Mouse (Mus musculus) layer of hippocampus, adult 2 months (tissue): ENCODE data around the gene Opa3. TPM values are rescaled to one million over a fixed set of nuclear protein-coding genes. Genes with fewer than 3 reads are reported as not detected.

Experiments used
- DNase-seq, 2 experiments: peaks; one replicate each; pipeline ENCODE4 v3.0.0; 2022; ENCODE audit warnings: low spot score in 2 of 2
- H3K27ac ChIP-seq: fragments of 200-600 bp; 2 replicates; pipeline ENCODE4 v1.8.1; 2022
- H3K4me3 ChIP-seq: fragments of 200-600 bp; 2 replicates; pipeline ENCODE4 v1.8.1; 2022; ENCODE audit warnings: mild to moderate bottlenecking
- CTCF ChIP-seq: fragments of 200-600 bp; conservative IDR thresholded peaks from 2 replicates; pipeline ENCODE4 v1.8.1; 2022; ENCODE audit warnings: antibody characterized with exemption, mild to moderate bottlenecking, moderate library complexity
- total RNA-seq, 2 experiments: library from RNA; stranded (reverse); gene quantifications; 2 replicates each; pipeline ENCODE4 v1.2.3; 2021

The Opa3 gene
- total RNA-seq, 2 experiments from 2014 or later, result 37.4 to 38.7 TPM

DNA sequence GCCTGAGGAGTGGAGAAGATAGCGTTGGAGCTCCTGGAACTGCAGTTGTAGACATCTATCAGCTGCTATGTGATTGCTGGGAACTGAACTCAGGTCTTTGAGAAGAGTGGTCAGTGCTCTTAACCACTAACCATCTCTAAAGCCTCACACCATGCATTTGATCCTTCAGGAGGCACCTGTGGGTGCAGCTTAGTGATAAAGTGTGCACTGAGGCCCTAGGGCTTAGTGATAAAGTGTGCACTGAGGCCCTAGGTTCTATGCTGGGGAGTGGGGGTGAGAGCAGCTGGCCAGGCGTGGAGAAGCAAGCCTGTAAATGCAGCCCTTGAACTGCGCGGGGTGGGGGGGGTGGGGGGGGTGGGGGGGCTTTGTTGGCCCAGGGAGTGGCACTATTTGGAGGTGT lies 11.9 kb downstream of the Opa3 start:
- Histone ChIP-seq H3K27ac (peak overlapping the region; percentile 46; the same call in 1 of the 2 replicates), H3K4me3 (no peak overlapping the region)
- no peak for DNase-seq
- TF ChIP-seq CTCF, result no peak

DNA sequence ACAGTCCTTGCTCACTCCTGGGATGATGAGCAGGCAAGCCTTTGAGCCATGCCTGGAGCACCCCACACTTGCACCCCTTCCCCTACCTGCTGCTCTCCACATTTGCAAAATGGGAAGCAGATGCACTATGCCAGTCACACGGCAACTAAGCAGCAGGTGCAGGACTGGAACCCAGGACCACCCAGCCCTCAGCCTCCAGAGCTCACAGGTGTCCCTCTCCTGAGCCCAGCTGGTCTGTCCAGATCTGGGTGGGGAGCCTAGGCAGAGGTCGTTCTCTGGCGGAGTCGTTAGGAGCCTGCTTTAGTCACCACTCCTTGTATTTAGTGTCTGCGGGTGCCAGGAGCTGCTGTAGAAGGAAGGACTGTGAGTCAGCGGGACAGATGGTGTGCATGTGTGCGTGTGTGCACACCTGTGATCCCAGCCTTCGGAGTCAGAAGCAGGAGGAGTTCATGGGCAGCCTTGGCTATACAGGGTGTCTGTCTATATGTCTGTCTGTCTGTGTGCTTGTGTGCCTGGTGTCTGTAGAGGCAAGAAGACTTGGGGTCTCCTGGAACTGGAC lies 12.8 kb downstream of the Opa3 start:
- H3K27ac ChIP-seq, result peak overlapping the region; percentile 48; the same call in 1 of the 2 replicates
- peak in 1 of 2 experiments; percentile 33 for DNase-seq

DNA sequence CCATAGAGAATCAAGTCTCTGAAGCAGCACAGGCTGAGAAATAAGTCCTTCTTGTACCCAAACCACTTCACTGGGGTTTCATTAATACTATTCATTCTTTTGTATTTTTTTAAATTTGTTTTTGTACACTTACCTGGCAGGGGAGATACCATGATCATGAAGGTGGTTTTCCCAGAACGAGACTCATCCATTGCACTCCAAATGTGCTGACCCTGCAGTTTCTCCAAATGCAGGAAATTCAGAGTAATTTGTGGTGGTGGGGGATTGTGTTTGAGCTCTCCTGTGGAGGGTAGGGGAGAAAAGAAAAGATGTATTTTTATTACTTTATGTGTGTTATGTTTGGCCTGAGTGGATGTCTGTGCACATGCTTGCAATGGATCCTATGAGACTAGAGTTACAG lies 13.9 kb downstream of the Opa3 start:
- no peak for TF ChIP-seq CTCF
- Histone ChIP-seq H3K4me3 (no peak overlapping the region), H3K27ac (no peak overlapping the region)
- no peak for DNase-seq

More for the DNA sequence above, 12.8 kb downstream of the Opa3 start:
- TF ChIP-seq CTCF, result no peak
- no peak overlapping the region for H3K4me3 ChIP-seq

DNA sequence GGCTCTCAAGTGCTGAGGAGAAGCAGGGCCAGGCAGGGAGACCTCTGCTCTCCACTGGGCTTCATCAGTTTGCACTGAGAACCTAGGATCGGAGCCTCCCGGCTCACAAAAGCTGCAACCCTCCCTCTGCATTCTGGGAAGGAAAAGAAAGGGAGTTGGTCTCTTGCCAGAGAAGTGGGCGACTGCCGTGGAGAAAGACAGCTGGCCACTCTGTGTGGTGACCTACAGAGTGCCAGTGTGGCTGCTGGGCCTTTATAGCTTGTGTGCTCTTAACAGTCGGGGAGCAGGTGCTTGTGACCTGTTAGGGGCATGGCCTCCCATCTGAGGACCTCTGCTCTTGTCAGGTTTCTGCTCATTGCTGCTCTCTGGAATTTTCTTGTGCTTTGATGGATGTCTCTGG lies 15.7 kb downstream of the Opa3 start:
- TF ChIP-seq CTCF, result no peak
- peak overlapping the region; percentile 43; the same call in 1 of the 2 replicates for H3K27ac ChIP-seq
- no peak overlapping the region for H3K4me3 ChIP-seq
- no peak for DNase-seq

DNA sequence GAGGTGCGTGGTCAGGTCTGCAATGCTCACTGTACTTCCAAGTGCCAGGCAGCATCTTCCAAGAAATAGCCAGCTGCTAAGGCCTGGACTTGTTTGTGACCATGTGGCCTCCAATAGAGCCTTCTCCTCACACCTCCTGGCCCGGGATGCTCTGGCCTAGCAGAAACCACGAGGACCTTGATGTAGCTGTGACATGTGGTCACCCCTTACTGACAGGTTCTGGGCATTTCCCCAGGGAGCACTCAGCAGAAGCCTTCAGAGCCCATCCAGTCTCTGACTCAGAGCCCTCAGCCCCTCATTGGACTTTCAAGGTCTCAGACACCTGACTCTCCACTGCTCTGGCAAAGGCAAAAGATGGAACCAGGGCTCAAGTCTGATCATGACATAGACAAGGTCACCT lies 16.9 kb downstream of the Opa3 start:
- 0 out of 2 replicates have a peak overlapping the region, but pooled peaks have one; percentile 43 for H3K27ac ChIP-seq
- no peak overlapping the region for H3K4me3 ChIP-seq
- TF ChIP-seq CTCF, result no peak
- no peak for DNase-seq

DNA sequence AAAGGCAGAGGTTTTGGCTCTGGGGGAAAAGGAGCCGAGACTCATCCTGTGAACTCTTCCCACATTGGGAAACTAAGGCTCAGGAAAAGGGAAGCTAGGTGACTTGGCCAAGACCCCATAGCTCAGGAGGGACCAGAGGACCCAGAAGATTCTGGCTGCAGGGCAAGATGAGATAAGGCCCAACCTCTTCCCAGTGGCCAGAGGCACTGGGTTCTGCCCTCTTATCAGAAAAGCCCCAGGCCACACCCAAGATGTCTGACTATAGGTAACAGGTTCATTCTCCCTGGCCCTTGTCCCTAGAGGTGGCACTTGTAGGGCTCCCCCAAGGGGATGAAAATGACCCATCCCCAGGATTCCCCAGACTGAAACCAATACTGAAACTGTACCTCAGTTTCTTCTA lies 18.7 kb downstream of the Opa3 start:
- no peak overlapping the region for H3K4me3 ChIP-seq
- no peak overlapping the region for H3K27ac ChIP-seq
- no peak for TF ChIP-seq CTCF
- DNase-seq, result no peak

DNA sequence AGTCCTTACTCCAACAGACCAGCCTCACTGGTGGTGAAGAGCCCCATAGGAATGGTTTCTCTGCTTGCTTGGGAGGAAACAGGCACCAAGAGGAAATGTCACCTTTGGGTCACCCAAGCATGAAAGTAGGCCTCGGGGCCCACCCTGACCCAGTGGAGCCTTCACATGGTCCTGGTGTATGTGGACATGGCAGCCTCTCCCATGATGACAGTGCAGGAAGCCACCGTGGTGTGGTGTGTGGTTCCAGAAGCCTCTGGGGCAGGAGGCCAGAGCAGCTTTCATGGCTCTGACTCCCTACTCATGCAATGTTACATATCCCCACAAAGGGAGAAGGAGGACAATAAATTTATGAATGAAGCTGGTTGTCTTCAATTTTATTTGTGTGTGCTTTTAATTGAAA lies 19.4 kb downstream of the Opa3 start:
- H3K27ac ChIP-seq, result no peak overlapping the region
- DNase-seq, result no peak
- TF ChIP-seq CTCF, result no peak
- no peak overlapping the region for H3K4me3 ChIP-seq

DNA sequence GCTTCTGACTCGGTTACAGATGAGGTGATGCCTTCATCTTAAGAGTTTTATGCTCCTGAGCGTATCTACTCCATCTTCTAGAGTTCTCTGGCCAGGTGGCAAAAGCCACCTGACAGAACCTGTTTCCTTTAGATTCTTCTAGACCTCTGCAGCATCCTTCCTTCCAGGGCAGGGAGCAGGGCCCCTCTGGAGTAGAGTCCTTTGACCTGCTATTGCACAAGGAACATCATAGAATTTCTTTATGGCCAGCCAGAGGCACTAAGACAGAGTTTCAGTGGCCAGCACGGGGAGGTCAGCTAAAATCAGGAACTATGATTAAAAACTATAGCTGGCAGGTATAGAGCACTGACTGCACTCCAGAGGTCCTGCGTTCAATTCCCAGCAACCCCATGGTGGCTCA lies 23.9 kb downstream of the Opa3 start:
- Histone ChIP-seq H3K4me3 (no peak overlapping the region), H3K27ac (no peak overlapping the region)
- DNase-seq, result no peak
- TF ChIP-seq CTCF, result no peak

DNA sequence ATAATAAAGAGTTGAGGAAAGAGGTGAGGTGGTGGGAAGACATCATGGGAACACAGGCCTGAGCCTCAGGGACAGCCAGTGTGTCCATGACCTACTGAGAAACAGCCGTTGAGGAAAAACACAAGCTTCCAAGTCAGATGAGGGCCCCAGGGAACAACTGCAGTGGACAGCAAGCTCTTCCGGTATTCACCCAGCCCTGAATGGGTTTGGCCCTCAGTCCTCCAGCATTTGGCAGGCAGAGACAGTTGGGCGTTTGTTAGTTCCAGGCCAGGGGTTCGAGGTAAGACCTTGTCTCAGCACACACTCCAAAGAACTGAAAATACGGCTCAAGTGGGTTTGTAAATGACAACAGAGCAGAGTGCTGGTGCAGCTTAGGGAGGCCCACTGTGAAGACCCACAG lies 25.3 kb downstream of the Opa3 start:
- Histone ChIP-seq H3K27ac (no peak overlapping the region), H3K4me3 (no peak overlapping the region)
- DNase-seq, result no peak
- no peak for TF ChIP-seq CTCF

DNA sequence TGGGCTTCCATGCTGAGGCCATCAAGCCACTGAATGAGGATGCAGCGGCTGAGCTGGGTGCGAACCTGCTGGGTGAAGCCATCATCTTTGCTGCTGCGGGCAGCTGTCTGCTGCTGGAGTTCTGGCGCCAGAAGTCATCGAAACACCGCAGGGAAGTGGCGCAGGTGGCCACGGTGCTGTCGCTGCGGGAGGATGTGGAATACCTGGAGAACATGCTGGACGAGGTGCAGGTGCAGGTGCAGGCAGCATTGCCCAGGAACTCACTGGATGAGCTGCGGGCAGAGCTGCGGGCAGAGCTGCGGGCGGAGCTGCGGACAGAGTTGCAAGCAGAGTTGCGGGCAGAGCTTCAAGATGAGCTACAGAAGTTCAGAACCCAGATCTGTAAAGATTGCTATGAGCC lies 27.3 kb downstream of the Opa3 start:
- no peak for DNase-seq
- Histone ChIP-seq H3K4me3 (no peak overlapping the region), H3K27ac (no peak overlapping the region)
- no peak for TF ChIP-seq CTCF

DNA sequence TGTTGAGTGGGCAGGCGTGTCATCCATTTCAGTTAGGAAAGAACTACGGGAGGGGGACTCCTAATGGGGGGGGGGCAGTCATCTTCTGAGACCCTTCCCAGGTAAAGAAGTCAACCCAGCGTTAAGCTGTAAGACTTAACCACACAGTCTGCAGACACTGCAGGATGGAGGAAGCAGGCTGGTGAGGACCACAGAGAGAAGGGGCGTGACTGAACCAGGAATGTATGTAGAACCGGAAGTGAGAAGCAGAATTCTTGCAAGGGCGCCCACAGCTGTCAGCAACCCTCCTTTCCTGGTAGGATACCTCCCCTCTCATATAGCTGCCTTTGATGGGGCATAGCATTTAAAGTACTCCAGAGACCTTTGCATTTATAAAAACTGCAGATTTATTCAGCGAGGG lies 28.4 kb downstream of the Opa3 start:
- TF ChIP-seq CTCF, result no peak
- H3K27ac ChIP-seq, result no peak overlapping the region
- no peak for DNase-seq
- no peak overlapping the region for H3K4me3 ChIP-seq

DNA sequence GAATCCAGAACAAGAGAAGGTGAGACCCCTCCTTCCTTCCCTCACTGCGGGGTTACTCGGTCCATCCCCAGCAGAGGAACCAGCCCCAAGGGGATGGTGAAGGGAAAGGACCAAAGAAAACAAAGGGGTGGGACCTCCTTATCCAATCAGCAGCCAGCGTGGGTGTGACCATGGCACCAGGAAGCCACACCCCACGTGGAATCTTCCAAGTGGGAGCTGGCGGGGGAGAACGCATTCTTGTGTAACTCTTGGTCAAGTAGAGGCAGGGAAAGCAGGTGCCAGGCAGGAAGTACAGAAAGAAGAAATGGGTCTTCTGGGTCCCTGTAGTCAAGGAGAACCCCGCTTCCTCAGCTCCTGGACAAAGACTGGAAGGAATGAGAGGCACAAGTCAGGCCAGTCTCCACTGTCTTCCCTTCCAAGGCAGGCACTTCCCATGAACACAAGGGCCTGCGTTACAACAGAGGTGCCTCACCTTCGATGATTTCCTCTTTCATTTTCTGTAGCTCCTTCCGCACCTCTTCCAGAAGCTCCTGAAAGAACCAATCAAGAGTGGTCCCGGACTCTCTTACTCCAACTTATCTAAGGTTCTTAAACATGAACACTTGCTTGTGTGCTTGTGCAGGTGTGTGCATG lies 29.4 kb downstream of the Opa3 start:
- DNase-seq, result peak; percentile 54 to 58
- H3K4me3 ChIP-seq, result no peak overlapping the region
- TF ChIP-seq CTCF, result no peak
- H3K27ac ChIP-seq, result no peak overlapping the region

DNA sequence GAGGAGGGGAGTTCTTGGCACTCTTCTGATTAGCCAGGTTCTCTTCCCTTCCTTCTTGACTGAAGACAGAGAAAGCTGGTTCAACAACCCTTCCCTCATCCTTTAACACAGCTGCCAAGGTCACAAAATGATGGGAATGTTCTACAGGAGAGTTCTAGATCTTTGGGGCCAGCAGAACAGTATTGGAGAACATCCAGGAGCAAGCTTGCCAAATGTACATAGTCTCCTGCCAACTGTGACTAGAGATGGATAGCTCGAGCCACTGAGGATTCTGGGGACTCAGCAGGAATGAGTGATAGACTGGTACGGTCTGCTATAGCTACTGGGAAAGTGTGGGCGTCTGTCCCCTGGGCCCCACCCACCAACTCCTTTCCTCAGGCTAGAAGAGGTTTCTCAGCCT lies 30.2 kb downstream of the Opa3 start:
- no peak for DNase-seq
- no peak overlapping the region for H3K27ac ChIP-seq
- H3K4me3 ChIP-seq, result no peak overlapping the region
- TF ChIP-seq CTCF, result no peak

DNA sequence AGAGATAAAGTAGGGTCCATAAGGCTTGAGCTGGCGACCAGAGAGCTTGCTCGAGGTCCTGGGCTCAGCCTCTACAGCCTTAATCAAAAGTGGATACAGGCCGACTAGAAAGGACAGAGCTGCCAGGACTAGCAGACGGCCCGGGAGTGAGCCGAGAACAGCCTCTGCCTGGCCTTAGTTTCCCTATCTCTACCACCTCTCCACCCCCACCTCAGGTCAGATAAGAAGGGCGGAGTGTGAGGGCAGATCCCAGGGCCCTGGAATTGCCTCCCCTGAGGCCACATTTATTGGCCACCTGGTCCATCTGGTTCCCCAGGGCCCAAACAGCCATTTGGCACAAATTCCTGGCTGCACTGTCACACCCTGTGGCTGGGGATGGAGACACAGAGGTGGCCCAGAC lies 37.0 kb downstream of the Opa3 start:
- TF ChIP-seq CTCF, result no peak
- Histone ChIP-seq H3K4me3 (no peak overlapping the region), H3K27ac (no peak overlapping the region)
- DNase-seq, result no peak
